Mouse (Mus musculus) retina, embryonic 14.5 days (tissue): ENCODE results near the gene Ufc1.
"Not testable (repeated sequence)": the region's sequence is repeated elsewhere in the genome, so short reads cannot be mapped to it uniquely, and the experiment has no call there.

ENCODE experiments used
- DNase-seq: peaks from one replicate; pipeline ENCODE4 v3.0.0-alpha.2; 2015; ENCODE audit warnings: low spot score

Gene Ufc1

GRCm38 (mm10) chr1:171247916-171248315 lies 46.9 kb downstream of the Ufc1 start:
- DNase-seq = no peak

- no peak for DNase-seq
These were observed 47.4 kb downstream of the Ufc1 start for GRCm38 (mm10) chr1:171247453-171247841.

GRCm38 (mm10) chr1:171246709-171247452 lies 47.9 kb downstream of the Ufc1 start:
- peak; percentile 100 for DNase-seq

GRCm38 (mm10) chr1:171245353-171245752 lies 49.5 kb downstream of the Ufc1 start:
- DNase-seq = no peak

- DNase-seq = not testable (repeated sequence)
These were observed 52.9 kb downstream of the Ufc1 start for GRCm38 (mm10) chr1:171241952-171242351.

GRCm38 (mm10) chr1:171240911-171241310 lies 53.9 kb downstream of the Ufc1 start:
- DNase-seq = no peak

- no peak for DNase-seq
These were observed 54.7 kb downstream of the Ufc1 start for GRCm38 (mm10) chr1:171239992-171240744.
